Mouse (Mus musculus) liver, adult 2 months (tissue): Measurements from ENCODE around the gene 1700042G07Rik. TPM values are rescaled to one million over a fixed set of nuclear protein-coding genes. Genes with fewer than 3 reads are reported as not detected.

Experiments
- DNase-seq: peaks from one replicate; pipeline ENCODE4 v3.0.0-alpha.2; 2011; ENCODE audit warnings: low read depth, low spot score; ENCODE audit errors: extremely low read depth
- H3K27ac ChIP-seq: fragments of 200-500 bp; replicated peaks from 2 replicates; pipeline ENCODE4 v1.5.1; 2012; ENCODE audit warnings: low read depth, mild to moderate bottlenecking, control low read depth, inconsistent platforms, low read length; ENCODE audit not compliant: insufficient read depth
- H3K27me3 ChIP-seq: fragments of 200-500 bp; 2 replicates; pipeline ENCODE4 v1.6.1; 2012; ENCODE audit warnings: mild to moderate bottlenecking, moderate library complexity, low read length, inconsistent platforms; ENCODE audit not compliant: control insufficient read depth, insufficient read depth
- H3K36me3 ChIP-seq: fragments of 200-500 bp; 2 replicates; pipeline ENCODE4 v1.6.1; 2012; ENCODE audit warnings: low read length, inconsistent platforms; ENCODE audit not compliant: control insufficient read depth, insufficient read depth
- H3K4me1 ChIP-seq: fragments of 200-500 bp; 2 replicates; pipeline ENCODE4 v1.6.1; 2011; ENCODE audit warnings: low read length; ENCODE audit not compliant: control insufficient read depth, insufficient read depth
- H3K4me3 ChIP-seq: fragments of 200-500 bp; 2 replicates; pipeline ENCODE4 v1.5.1; 2011; ENCODE audit warnings: low read depth, mild to moderate bottlenecking, control low read depth, low read length, moderate library complexity; ENCODE audit not compliant: insufficient read depth
- H3K79me2 ChIP-seq: fragments of 200-500 bp; 2 replicates; pipeline ENCODE4 v1.6.1; 2012; ENCODE audit warnings: inconsistent platforms, mild to moderate bottlenecking, low read length, moderate library complexity; ENCODE audit not compliant: control insufficient read depth, insufficient read depth
- H3K9ac ChIP-seq: fragments of 200-500 bp; 2 replicates; pipeline ENCODE4 v1.6.1; 2012; ENCODE audit warnings: low read depth, mild to moderate bottlenecking, control low read depth, inconsistent platforms, low read length
- CTCF ChIP-seq: fragments of 200-500 bp; IDR thresholded peaks from 2 replicates; pipeline ENCODE4 v1.5.1; 2011; ENCODE audit warnings: low read depth, low read length, control low read depth
- POLR2A ChIP-seq: fragments of 200-500 bp; IDR thresholded peaks from 2 replicates; pipeline ENCODE4 v1.6.1; 2011; ENCODE audit warnings: low read length, control low read depth; ENCODE audit not compliant: insufficient read depth; ENCODE audit errors: extremely low read depth
- WGBS: fragments of 180-500 bp; shearing (Covaris S2); methylation state at CpG from one replicate; pipeline ENCODE4 v1.1.7; 2018; 5-methylcytosine and 5-hydroxymethylcytosine counted together
- polyA plus RNA-seq: library from polyadenylated mRNA; depleted of rRNA; stranded (reverse); fragments of >200 nt; gene quantifications from 2 replicates; pipeline ENCODE4 v1.2.3, GENCODE M21; 2012
- total RNA-seq: library from RNA; depleted of rRNA; stranded (reverse); fragments of >200 nt; gene quantifications from 2 replicates; pipeline ENCODE4 v1.2.3, GENCODE M21; 2014

1700042G07Rik gene
- total and polyA plus RNA-seq, 2 experiments: not detected

GRCm38 (mm10) chr4:116134990-116135389 lies 38.2 kb upstream of the 1700042G07Rik start:
- Histone ChIP-seq H3K27me3 (no peaks in the 10 kb centered on the region), H3K36me3 (no peaks in the 10 kb centered on the region), H3K27ac (no peak overlapping the region), H3K9ac (no peak overlapping the region), H3K4me3 (no peak overlapping the region), H3K79me2 (no peaks in the 10 kb centered on the region), H3K4me1 (no peaks in the 10 kb centered on the region)
- 60% methylated on average over 2 of the region's 2 CpGs for WGBS
- TF ChIP-seq CTCF (peak; percentile 47), POLR2A (no peak)
- DNase-seq: peak; percentile 42

GRCm38 (mm10) chr4:116137421-116137996 lies 35.7 kb upstream of the 1700042G07Rik start:
- H3K27ac ChIP-seq: no peak overlapping the region
- TF ChIP-seq POLR2A: no peak
- TF ChIP-seq CTCF: no peak

DNA sequence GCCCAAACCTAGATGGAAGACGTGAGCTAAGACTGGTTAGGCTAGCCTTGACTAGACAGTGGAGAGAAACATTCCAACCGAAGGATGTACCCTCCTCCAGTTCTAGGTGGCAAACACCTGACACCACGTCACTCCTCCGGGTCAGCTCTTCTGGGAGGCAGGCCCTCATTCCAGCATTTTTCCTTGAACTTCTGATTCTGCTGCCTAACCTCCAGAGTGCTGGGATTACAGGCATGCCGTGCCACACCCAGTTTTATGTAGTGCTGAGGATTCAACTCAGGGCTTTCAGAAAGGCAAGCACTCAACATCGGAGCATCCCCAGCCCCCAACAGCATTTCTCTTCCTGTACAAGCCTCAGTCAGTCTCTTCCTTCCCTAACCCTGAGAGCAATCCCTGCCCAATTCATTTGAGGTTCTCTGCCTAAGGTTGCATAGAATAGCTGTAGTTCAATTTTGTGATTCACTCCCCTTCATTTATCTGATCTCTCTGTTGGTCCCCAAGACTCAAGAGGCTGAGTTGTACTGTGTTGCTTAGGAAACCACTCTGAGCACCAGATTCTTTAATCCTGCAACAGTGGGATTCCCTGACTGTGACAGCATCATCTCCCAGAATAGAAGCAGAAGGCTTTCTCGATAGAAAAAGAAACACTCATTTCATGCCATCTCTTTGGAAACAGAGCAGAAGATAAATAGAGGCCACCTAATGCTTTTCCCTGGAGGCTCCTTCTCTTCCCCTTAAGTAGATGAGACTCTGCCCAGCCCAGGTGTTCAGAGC lies 32.2 kb upstream of the 1700042G07Rik start:
- Histone ChIP-seq H3K9ac (no peak overlapping the region), H3K36me3 (no peaks in the 10 kb centered on the region), H3K27me3 (no peaks in the 10 kb centered on the region), H3K4me1 (peaks cover 3% of the 10 kb centered on the region; the same call in 1 of the 2 replicates), H3K27ac (no peak overlapping the region), H3K79me2 (no peaks in the 10 kb centered on the region), H3K4me3 (no peak overlapping the region)
- WGBS: 94% methylated on average over 7 of the region's 7 CpGs
- no peak for DNase-seq
- TF ChIP-seq CTCF (no peak), POLR2A (no peak)

More at GRCm38 (mm10) chr4:116137421-116137996, 35.7 kb upstream of the 1700042G07Rik start:
- WGBS: 65% methylated on average over 13 of the region's 13 CpGs
- no peak for DNase-seq
- no peak overlapping the region for H3K9ac ChIP-seq
- H3K4me3 ChIP-seq: no peak overlapping the region
- no peaks in the 10 kb centered on the region for H3K36me3 ChIP-seq
- no peaks in the 10 kb centered on the region for H3K4me1 ChIP-seq
- H3K79me2 ChIP-seq: no peaks in the 10 kb centered on the region
- no peaks in the 10 kb centered on the region for H3K27me3 ChIP-seq

DNA sequence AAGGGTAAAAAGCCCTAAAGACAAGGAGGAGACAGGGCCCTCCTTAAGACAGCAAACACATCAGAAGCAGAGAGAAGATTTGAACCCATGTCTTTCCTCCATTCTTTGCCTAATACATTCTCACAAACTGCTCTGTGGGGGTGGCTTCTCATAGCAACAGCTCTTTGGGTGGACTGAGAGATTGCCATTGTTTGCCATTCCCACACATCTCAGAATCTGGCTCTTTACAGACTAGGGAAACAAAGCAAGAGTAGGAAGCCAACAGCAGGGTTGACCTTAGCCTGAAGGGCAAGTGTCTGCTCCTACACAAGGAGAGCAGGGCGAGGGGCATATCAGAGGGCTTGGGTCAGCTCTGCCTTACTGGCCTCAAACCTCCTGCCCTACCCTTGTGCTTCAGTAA lies 31.4 kb upstream of the 1700042G07Rik start:
- no peak overlapping the region for H3K27ac ChIP-seq

DNA sequence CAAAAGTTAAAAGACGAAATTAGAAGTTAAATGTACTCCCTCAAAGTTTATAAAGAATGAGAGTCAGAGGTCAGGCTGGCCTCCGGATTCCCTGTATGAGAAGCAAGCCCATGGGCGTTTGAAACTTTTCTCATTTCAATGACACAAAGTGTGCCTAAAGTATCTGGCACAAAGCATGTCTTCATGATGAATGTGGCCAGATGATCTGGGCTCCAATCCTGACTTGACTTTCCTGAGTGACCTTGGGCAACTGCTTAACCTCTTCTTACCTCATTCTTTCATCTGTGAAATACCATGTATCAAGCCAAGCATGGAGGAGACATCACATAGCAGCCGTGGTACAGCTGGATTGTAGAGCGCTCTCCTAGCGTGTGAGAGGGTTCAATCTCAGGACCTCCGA lies 30.9 kb upstream of the 1700042G07Rik start:
- Histone ChIP-seq H3K4me3 (no peak overlapping the region), H3K4me1 (peaks cover 3% of the 10 kb centered on the region; the same call in 1 of the 2 replicates), H3K79me2 (no peaks in the 10 kb centered on the region), H3K9ac (no peak overlapping the region), H3K36me3 (no peaks in the 10 kb centered on the region), H3K27ac (no peak overlapping the region), H3K27me3 (no peaks in the 10 kb centered on the region)
- DNase-seq: no peak
- TF ChIP-seq CTCF: no peak
- TF ChIP-seq POLR2A: no peak
- WGBS: 90% methylated on average over 7 of the region's 7 CpGs

More for the DNA sequence above, 31.4 kb upstream of the 1700042G07Rik start:
- Histone ChIP-seq H3K4me1 (peaks cover 3% of the 10 kb centered on the region; the same call in 1 of the 2 replicates), H3K4me3 (no peak overlapping the region), H3K79me2 (no peaks in the 10 kb centered on the region), H3K27me3 (no peaks in the 10 kb centered on the region), H3K9ac (no peak overlapping the region), H3K36me3 (no peaks in the 10 kb centered on the region)
- no peak for DNase-seq
- 86% methylated on average over 1 of the region's 1 CpGs for WGBS
- TF ChIP-seq CTCF (no peak), POLR2A (no peak)
